Mouse (Mus musculus) forebrain, embryonic 14.5 days (tissue): Measurements from ENCODE around the gene Skp2. TPM values are rescaled to one million over a fixed set of nuclear protein-coding genes. Genes with fewer than 3 reads are reported as not detected.

ENCODE experiments used
- ATAC-seq: fragments of 200-750 bp; cut with Nextera tagmentation; 2 replicates; pipeline ENCODE4 v1.8.0; 2017; ENCODE audit warnings: mild to moderate bottlenecking, moderate library complexity
- DNase-seq: peaks from one replicate; pipeline ENCODE4 v3.0.0-alpha.2; 2015; ENCODE audit warnings: low spot score
- H3K27ac ChIP-seq: fragments of 300-500 bp; sonication (generic); 2 replicates; pipeline ENCODE4 v1.5.1; 2014; ENCODE audit warnings: low read depth, mild to moderate bottlenecking, control low read depth, low read length, moderate library complexity
- H3K27me3 ChIP-seq: fragments of 300-500 bp; sonication (generic); replicated peaks from 2 replicates; pipeline ENCODE4 v1.6.1; 2014; ENCODE audit warnings: low read length, control low read depth, mixed read lengths; ENCODE audit not compliant: control insufficient read depth, insufficient read depth
- H3K36me3 ChIP-seq: fragments of 300-500 bp; sonication (generic); 2 replicates; pipeline ENCODE4 v1.6.1; 2014; ENCODE audit warnings: low read length, control low read depth; ENCODE audit not compliant: control insufficient read depth, insufficient read depth
- H3K4me1 ChIP-seq: fragments of 300-500 bp; sonication (generic); 2 replicates; pipeline ENCODE4 v1.6.1; 2014; ENCODE audit warnings: antibody characterized with exemption, low read length, control low read depth; ENCODE audit not compliant: control insufficient read depth, insufficient read depth
- H3K4me2 ChIP-seq: fragments of 300-500 bp; sonication (generic); 2 replicates; pipeline ENCODE4 v1.6.1; 2014; ENCODE audit warnings: mild to moderate bottlenecking, control low read depth, low read length
- H3K4me3 ChIP-seq: fragments of 300-500 bp; sonication (generic); 2 replicates; pipeline ENCODE4 v1.5.1; 2014; ENCODE audit warnings: low read depth, low read length, control low read depth
- H3K9ac ChIP-seq: fragments of 300-500 bp; sonication (generic); 2 replicates; pipeline ENCODE4 v1.6.1; 2014; ENCODE audit warnings: mild to moderate bottlenecking, low read length, control low read depth, moderate library complexity
- H3K9me3 ChIP-seq: fragments of 300-500 bp; sonication (generic); replicated peaks from 2 replicates; pipeline ENCODE4 v1.6.1; 2016; ENCODE audit warnings: low read length, control low read depth, mixed read lengths; ENCODE audit not compliant: control insufficient read depth
- WGBS: fragments of 180-500 bp; shearing (Covaris S2); extraction: QIAGEN DNeasy Blood & Tissue Kit; methylation state at CpG from one replicate; pipeline ENCODE4 v1.1.7; 2014; 5-methylcytosine and 5-hydroxymethylcytosine counted together
- polyA plus RNA-seq: library from polyadenylated mRNA; unstranded; fragments of >200 nt; fragmentation: Nextera tagmentation; extraction: Ambion mirVana; gene quantifications from 2 replicates; pipeline ENCODE4 v1.2.1, GENCODE M21; 2014

Skp2 gene
- polyA plus RNA-seq, 1 experiment from 2014 or later = 55.7 TPM

GRCm38 (mm10) chr15:9140252-9140680 lies 15.0 kb downstream of the Skp2 start, which contains the start of gene Lmbrd2:
Lmbrd2 (plus strand) TSS chr15:9140550.
- Histone ChIP-seq H3K36me3 (peaks cover 26% of the 10 kb centered on the region), H3K27ac (peak within 1 kb of the TSS; percentile 78), H3K4me1 (peaks cover 12% of the 10 kb centered on the region), H3K27me3 (no peaks in the 10 kb centered on the region), H3K9ac (peak within 1 kb of the TSS; percentile 86), H3K4me2 (peak within 1 kb of the TSS; percentile 69), H3K9me3 (no peaks in the 10 kb centered on the region), H3K4me3 (peak within 1 kb of the TSS; percentile 73)
- whole genome bisulfite sequencing = under 1% methylated on average over 34 of the region's 34 CpGs
- DNase-seq (peak; percentile 99), ATAC-seq (peak; percentile 99)

GRCm38 (mm10) chr15:9139447-9139846 lies 15.8 kb downstream of the Skp2 start:
- peaks cover 12% of the 10 kb centered on the region for H3K4me1 ChIP-seq
- H3K36me3 ChIP-seq = peaks cover 33% of the 10 kb centered on the region
- H3K27me3 ChIP-seq = no peaks in the 10 kb centered on the region
- H3K4me2 ChIP-seq = peak overlapping the region; percentile 69
- H3K27ac ChIP-seq = no peak overlapping the region
- H3K9me3 ChIP-seq = no peaks in the 10 kb centered on the region
- H3K4me3 ChIP-seq = peak overlapping the region; percentile 73
- WGBS = 23% methylated on average over 10 of the region's 10 CpGs
- ATAC-seq = no peak
- no peak for DNase-seq
- H3K9ac ChIP-seq = peak overlapping the region; percentile 64

GRCm38 (mm10) chr15:9134891-9135507 lies 20.2 kb downstream of the Skp2 start:
- WGBS = 84% methylated on average over 6 of the region's 6 CpGs
- ATAC-seq (no peak), DNase-seq (no peak)
- Histone ChIP-seq H3K9ac (no peak overlapping the region), H3K4me2 (no peak overlapping the region), H3K27me3 (no peaks in the 10 kb centered on the region), H3K9me3 (no peaks in the 10 kb centered on the region), H3K4me3 (no peak overlapping the region), H3K36me3 (peaks cover 59% of the 10 kb centered on the region), H3K4me1 (peaks cover 16% of the 10 kb centered on the region), H3K27ac (no peak overlapping the region)

GRCm38 (mm10) chr15:9132693-9133443 lies 22.4 kb downstream of the Skp2 start:
- Histone ChIP-seq H3K9me3 (no peaks in the 10 kb centered on the region), H3K4me2 (no peak overlapping the region), H3K9ac (no peak overlapping the region), H3K27me3 (no peaks in the 10 kb centered on the region), H3K27ac (peak overlapping the region; percentile 27; the same call in 1 of the 2 replicates), H3K4me1 (peaks cover 4% of the 10 kb centered on the region; the same call in 1 of the 2 replicates), H3K36me3 (peaks cover 73% of the 10 kb centered on the region), H3K4me3 (no peak overlapping the region)
- peak; percentile 57 for DNase-seq
- WGBS = 75% methylated on average over 13 of the region's 13 CpGs
- peak; percentile 46; the same call in 1 of the 2 replicates for ATAC-seq

GRCm38 (mm10) chr15:9131499-9131888 lies 23.7 kb downstream of the Skp2 start:
- peaks cover 74% of the 10 kb centered on the region for H3K36me3 ChIP-seq
- peaks cover 4% of the 10 kb centered on the region; the same call in 1 of the 2 replicates for H3K4me1 ChIP-seq
- H3K27me3 ChIP-seq = no peaks in the 10 kb centered on the region
- H3K4me3 ChIP-seq = no peak overlapping the region
- DNase-seq (no peak), ATAC-seq (no peak)
- no peak overlapping the region for H3K9ac ChIP-seq
- no peaks in the 10 kb centered on the region for H3K9me3 ChIP-seq
- 91% methylated on average over 4 of the region's 4 CpGs for WGBS
- no peak overlapping the region for H3K27ac ChIP-seq
- no peak overlapping the region for H3K4me2 ChIP-seq

GRCm38 (mm10) chr15:9130772-9131498 lies 24.3 kb downstream of the Skp2 start:
- Histone ChIP-seq H3K27me3 (no peaks in the 10 kb centered on the region), H3K36me3 (peaks cover 75% of the 10 kb centered on the region), H3K9ac (no peak overlapping the region), H3K4me2 (no peak overlapping the region), H3K27ac (no peak overlapping the region), H3K4me1 (peaks cover 4% of the 10 kb centered on the region; the same call in 1 of the 2 replicates), H3K9me3 (no peaks in the 10 kb centered on the region), H3K4me3 (no peak overlapping the region)
- peak; percentile 49; the same call in 1 of the 2 replicates for ATAC-seq
- DNase-seq = peak; percentile 47
- WGBS = 76% methylated on average over 9 of the region's 9 CpGs

- ATAC-seq (no peak), DNase-seq (no peak)
- no peak overlapping the region for H3K27ac ChIP-seq
- WGBS = 87% methylated on average over 7 of the region's 7 CpGs
- H3K9ac ChIP-seq = no peak overlapping the region
- H3K4me1 ChIP-seq = no peaks in the 10 kb centered on the region
- no peaks in the 10 kb centered on the region for H3K27me3 ChIP-seq
- no peak overlapping the region for H3K4me2 ChIP-seq
- peaks cover 86% of the 10 kb centered on the region for H3K36me3 ChIP-seq
- H3K4me3 ChIP-seq = no peak overlapping the region
- H3K9me3 ChIP-seq = no peaks in the 10 kb centered on the region
These were observed 28.0 kb downstream of the Skp2 start for GRCm38 (mm10) chr15:9127051-9127791.

- Histone ChIP-seq H3K9me3 (no peaks in the 10 kb centered on the region), H3K27ac (no peak overlapping the region), H3K4me1 (no peaks in the 10 kb centered on the region), H3K4me2 (no peak overlapping the region), H3K9ac (no peak overlapping the region), H3K4me3 (no peak overlapping the region), H3K27me3 (no peaks in the 10 kb centered on the region), H3K36me3 (peaks cover 82% of the 10 kb centered on the region)
- DNase-seq (no peak), ATAC-seq (no peak)
- WGBS = 92% methylated on average over 21 of the region's 21 CpGs
These were observed 30.4 kb downstream of the Skp2 start for GRCm38 (mm10) chr15:9124856-9125255.
